Mouse (Mus musculus) embryo, embryonic 11 days (tissue): Measurements from ENCODE around the gene Saa2.
"Not testable (repeated sequence)": the region's sequence is repeated elsewhere in the genome, so short reads cannot be mapped to it uniquely, and the experiment has no call there.

Experiments used
- DNase-seq: peaks from one replicate; pipeline ENCODE4 v3.0.0-alpha.2; 2015

Gene Saa2

GRCm38 (mm10) chr7:46751490-46751889 lies at the start of gene Saa2:
Gene Saa2 (plus strand): TSS chr7:46751790.
- DNase-seq: no peak

- peak; percentile 94 for DNase-seq
These were observed 41.2 kb upstream of the Saa2 start, which contains the start of gene Saal1 for GRCm38 (mm10) chr7:46710390-46710844. Gene Saal1 (minus strand): TSS chr7:46710680.

DNA sequence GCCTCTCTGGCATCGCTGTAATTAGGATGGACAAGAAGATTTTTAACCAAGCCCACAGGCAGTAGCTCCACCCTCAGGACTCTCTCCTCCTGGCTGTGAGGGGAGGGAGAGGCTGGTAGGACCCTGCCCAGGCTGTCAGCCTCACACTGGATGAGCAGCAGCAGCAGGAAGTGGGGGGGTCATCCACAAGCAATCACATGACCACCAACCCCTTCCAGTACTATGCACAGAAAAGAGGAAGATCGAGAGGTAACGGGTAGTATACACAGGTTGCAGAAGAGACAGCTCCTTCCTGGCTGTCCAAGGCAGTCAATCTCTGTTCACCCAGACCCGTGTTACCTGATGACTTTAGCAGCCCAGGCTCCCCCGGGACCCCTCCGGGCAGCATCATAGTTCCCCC lies 39.3 kb upstream of the Saa2 start:
- no peak for DNase-seq

GRCm38 (mm10) chr7:46714518-46714917 lies 37.1 kb upstream of the Saa2 start:
- DNase-seq: peak; percentile 75

DNA sequence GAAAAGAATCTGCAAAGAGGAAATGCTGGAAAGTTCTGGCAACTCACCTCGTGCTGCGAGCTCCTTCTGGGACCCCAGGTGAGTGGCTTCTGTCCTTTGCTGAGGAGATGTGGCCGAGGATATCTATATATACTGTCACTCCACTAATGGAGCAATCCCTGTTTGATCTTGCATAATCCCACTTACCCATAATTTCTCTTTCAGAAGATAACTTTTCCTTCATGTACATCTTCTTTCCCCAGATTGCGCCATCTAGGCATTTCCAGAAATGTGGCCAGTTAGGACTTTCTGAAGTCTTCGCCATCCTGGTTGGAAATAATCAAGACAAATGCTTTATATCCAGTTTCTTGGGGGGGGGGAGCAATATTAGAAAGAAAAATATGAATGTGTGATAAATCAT lies 36.0 kb upstream of the Saa2 start, which contains the start of gene Saa3:
Gene Saa3 (minus strand): TSS at position 101 of the 400 bp plus-strand sequence.
- no peak for DNase-seq

DNA sequence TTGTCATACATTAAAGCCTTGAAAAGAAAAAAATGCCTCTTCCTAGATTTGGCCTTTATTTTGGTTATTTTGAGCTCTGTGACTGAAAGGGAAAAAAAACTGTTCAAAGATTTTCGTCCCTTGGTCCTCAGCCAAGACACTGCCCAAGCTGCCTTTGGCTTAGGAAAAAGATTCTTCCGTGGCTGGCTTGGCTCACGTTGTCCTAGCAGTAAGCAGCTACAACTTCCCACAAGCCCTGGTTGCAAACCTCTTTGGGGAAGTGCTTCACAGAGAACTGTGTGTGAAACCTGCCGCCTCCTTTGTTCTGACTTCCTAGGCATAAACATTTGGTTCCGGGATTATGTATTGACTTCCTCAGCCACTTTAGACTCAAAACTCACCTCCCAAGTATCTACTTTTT lies 34.7 kb upstream of the Saa2 start:
- DNase-seq: no peak

GRCm38 (mm10) chr7:46718591-46719270 lies 32.9 kb upstream of the Saa2 start:
- DNase-seq: no peak

DNA sequence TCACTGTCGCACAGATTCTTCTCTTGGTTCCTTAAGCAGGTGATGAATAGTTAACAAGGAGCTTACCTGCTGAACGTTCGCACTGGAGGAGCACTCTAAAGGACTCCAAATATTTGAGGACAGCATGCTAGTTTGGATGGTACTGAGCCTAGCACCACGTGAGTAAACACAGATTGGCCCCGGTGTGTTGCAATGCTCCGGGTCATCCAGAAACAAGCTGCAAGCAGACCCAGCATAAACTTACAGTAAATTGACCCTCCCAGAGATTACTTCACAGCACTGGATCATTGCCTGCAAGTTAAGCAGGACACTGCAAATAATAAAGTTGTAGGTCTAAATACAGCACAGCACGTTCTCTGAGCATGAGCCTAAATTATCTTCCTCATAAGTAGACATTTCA lies 32.1 kb upstream of the Saa2 start:
- no peak for DNase-seq

GRCm38 (mm10) chr7:46720460-46720859 lies 31.1 kb upstream of the Saa2 start:
- no peak for DNase-seq

GRCm38 (mm10) chr7:46723354-46723753 lies 28.2 kb upstream of the Saa2 start:
- DNase-seq: no peak

DNA sequence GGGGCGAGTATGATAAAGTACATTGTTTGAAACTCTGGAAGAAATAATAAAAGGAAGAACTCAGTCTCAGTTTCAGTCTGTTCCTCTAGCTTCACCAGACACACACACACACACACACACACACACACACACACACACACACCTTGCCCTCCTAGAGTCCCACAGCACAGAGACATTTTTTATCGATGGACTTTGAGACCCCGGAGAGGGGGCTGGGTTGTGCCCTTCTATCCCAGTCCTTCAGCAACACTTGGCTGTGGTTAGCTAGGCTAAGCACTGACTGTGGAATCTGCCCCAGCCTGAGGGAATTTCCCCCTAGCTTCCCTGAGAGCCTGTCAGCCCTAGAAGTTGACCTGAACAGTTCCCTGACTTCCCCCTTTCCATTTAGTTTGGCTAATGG lies 27.7 kb upstream of the Saa2 start:
- no peak for DNase-seq

DNA sequence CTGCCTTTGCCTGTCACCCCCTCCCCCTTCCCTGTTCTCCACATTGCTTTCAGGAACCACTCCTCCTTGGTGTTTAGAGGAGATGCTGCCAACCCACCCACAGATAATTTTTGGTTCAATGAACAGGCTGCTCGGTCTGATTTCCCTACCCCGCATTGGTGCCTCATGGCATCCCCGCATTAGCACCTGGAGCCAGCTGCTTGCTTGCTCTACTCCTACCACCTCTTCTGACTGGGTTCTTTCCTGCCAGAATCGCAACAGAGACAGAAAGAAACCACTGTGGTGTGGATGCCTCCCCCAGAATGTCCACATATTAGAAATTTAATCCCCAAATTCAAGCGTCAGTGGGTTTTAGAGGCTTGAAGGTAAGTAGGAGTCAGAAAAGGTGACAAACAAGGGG lies 27.2 kb upstream of the Saa2 start:
- no peak for DNase-seq

DNA sequence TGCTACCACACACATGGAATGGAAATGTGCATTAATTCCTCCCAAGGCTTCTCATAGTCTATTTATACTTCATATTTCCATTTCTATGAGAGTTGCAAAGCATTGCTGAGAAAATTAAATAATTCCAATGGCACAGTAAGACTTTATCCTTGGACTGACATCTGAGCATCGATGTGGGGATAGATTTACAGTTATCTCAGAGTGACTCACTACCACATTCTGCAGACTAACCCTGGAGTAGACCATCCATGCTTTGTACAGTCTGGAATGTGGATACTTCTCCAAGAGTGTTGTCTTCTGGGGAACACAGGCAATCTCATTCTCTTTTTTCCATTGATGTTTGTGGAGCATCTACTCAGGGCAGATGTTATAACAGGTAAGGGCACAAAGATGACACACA lies 24.0 kb upstream of the Saa2 start:
- no peak for DNase-seq

DNA sequence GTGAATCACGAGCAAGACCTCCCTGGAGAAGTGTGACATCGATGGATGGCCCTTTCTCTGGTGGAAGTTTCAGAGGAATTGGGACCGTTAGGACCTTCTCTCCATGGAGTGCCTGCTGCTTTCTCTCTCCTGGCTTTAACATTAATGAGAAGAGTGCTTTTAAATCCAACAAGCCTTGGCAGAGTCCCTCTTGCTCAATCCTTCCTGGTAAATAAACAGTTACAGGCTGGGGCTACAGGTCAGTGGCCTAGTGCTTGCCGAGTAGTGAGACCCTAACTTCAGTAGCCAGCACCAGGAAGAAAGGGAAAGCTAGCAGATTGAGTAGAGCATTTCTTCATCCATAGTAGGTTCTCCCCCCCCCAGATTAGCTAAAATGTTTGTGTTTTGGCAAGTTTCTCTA lies 19.1 kb upstream of the Saa2 start, which contains the start of gene Saa4:
Gene Saa4 (minus strand): TSS at position 146 of the 400 bp plus-strand sequence.
- no peak for DNase-seq

DNA sequence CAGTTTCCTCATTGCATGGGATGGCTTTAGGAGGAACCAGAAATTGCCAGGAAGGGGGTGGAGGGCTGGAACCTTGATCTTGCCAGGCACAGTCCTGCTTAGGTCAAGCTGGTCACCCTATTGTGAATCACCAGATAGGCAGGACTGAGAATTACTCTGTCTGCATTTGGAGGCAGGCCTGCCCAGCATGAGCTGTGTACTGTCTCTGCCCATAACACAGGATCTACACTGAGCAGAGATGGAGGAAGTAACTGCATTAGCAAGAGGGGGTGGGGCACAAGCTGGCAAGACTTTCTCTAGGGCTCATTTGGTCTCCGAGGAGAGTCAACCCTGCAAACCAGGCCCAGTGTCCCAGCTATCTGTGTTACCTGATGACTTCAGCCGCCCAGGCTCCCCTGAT lies 16.6 kb upstream of the Saa2 start:
- no peak for DNase-seq

GRCm38 (mm10) chr7:46738561-46739460 lies 12.8 kb upstream of the Saa2 start:
- no peak for DNase-seq

DNA sequence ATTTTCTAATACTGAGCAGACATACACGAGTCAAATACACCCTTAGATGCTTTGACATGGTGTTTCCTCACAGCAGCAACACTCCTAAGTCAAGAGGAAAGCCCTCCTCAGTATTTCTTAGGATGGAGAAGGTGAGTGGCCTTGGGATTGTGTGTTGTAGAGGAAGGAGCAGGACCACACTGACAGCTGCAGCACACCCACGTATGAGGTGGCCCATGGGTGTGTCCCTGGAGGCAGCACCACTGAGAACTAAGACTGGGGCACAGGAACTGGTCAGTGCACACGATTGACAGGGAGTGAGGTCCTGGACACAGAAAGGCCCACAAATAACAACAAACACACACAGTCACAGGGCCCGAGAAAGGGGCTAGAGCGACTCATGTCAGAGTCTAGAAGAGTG lies 11.5 kb upstream of the Saa2 start:
- not testable (repeated sequence) for DNase-seq

DNA sequence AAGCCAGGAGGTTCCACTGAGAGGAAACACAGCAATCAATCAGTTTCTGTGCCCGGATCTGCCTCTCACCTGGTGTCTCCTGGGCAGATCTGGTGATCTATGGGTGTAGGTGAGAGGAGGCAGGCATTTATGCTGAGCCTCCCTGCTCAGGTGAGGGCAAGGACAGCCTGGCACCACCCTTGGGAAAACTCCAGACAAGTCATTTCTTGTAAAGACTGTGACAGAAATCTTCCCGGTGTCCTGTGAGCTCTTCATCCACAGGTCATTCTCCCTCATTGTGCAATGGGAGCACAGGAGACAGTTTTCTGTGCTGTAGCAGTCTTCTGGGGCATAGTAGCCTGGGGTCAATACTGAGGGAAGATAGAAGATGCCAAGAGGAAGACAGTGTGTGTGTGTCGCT lies 8.7 kb upstream of the Saa2 start, which contains the start of gene Saa1:
Gene Saa1 (minus strand): TSS at position 101 of the 400 bp plus-strand sequence.
- not testable (repeated sequence) for DNase-seq

- DNase-seq: no peak
These were observed 5.8 kb upstream of the Saa2 start for GRCm38 (mm10) chr7:46745816-46746215.

DNA sequence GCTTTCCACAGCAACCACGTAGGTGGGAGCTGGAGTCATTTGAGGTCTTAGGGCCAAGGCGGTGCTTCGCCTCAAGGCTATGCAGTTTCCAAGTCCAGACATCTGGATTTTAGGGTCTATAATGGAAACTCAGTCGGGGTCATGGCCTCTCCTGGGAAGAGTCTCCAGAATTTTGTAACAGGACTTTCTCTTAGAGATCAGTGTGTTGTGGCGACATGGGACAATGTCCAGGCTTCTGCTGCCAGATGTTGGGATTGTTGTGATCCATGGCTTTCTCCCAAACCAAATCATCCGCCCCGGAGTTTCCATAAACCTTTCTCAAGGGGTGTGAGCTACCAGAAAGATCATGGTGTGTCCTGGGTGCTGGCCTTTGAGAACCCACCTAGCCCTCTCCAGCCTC lies 5.2 kb upstream of the Saa2 start:
- DNase-seq: no peak

DNA sequence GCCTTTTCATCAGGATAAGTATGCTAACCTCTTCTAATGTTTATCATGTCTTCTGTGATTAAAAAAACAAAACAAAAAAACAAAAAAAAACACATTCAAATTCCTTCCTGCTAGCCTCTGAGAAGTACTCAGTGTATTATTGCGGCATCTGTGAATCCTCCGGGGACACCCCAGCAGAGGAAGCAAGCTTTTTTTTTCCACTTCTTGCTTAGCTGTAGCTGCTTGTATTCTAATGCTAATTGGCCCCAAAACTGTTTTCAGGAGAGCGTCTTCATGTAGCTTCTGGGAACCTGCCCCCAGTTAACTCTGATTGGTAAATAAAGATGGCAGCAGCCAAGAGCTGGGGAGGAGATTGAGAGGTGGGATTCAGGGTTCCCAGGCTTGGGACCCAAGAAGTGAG lies 3.1 kb upstream of the Saa2 start:
- DNase-seq: no peak

- DNase-seq: no peak
These were observed 9.6 kb downstream of the Saa2 start for GRCm38 (mm10) chr7:46761049-46761795.

- no peak for DNase-seq
These were observed 11.0 kb downstream of the Saa2 start for GRCm38 (mm10) chr7:46762601-46763000.
